Mouse (Mus musculus) adrenal gland, adult (tissue): Measurements from ENCODE around the gene Fbxl16.

ENCODE experiments used
- DNase-seq, 2 experiments: peaks; one replicate each; pipeline ENCODE4 v3.0.0; 2022 to 2023; ENCODE audit warnings: low spot score in 1 of 2; ENCODE audit not compliant: inconsistent age in 2 of 2

The Fbxl16 gene

GRCm38 (mm10) chr17:25808789-25809605 lies at the start of gene Fbxl16:
TSS of gene Fbxl16 (plus strand) at chr17:25809085.
- DNase-seq, result peak; percentile 93 to 95

GRCm38 (mm10) chr17:25760148-25760547 lies 48.7 kb upstream of the Fbxl16 start:
- DNase-seq, result no peak

- DNase-seq, result no peak
Observed at GRCm38 (mm10) chr17:25761561-25761970, 47.3 kb upstream of the Fbxl16 start.

- no peak for DNase-seq
Observed at GRCm38 (mm10) chr17:25762591-25762990, 46.3 kb upstream of the Fbxl16 start.

GRCm38 (mm10) chr17:25765886-25766285 lies 43.0 kb upstream of the Fbxl16 start:
- no peak for DNase-seq

GRCm38 (mm10) chr17:25769331-25769730 lies 39.6 kb upstream of the Fbxl16 start:
- DNase-seq, result no peak

GRCm38 (mm10) chr17:25773549-25774120 lies 35.2 kb upstream of the Fbxl16 start, which contains the start of gene Narfl:
TSS of gene Narfl (plus strand) at chr17:25773776.
- DNase-seq, result peak; percentile 97 to 99

GRCm38 (mm10) chr17:25775318-25776062 lies 33.4 kb upstream of the Fbxl16 start:
- DNase-seq, result no peak

- peak in 1 of 2 experiments; percentile 29 for DNase-seq
Observed at GRCm38 (mm10) chr17:25777948-25778347, 30.9 kb upstream of the Fbxl16 start.

GRCm38 (mm10) chr17:25781339-25781738 lies 27.5 kb upstream of the Fbxl16 start:
- DNase-seq, result no peak

- peak; percentile 67 to 88 for DNase-seq
Observed at GRCm38 (mm10) chr17:25783086-25783485, 25.8 kb upstream of the Fbxl16 start.

GRCm38 (mm10) chr17:25783861-25784574 lies 24.9 kb upstream of the Fbxl16 start:
- DNase-seq, result peak in 1 of 2 experiments; percentile 53

GRCm38 (mm10) chr17:25785281-25785745 lies 23.6 kb upstream of the Fbxl16 start, which contains the start of gene Haghl:
TSS of gene Haghl (minus strand) at chr17:25785673.
- peak; percentile 97 to 100 for DNase-seq

GRCm38 (mm10) chr17:25786280-25786679 lies 22.6 kb upstream of the Fbxl16 start, which contains the start of gene Ccdc78:
TSS of gene Ccdc78 (plus strand) at chr17:25786580.
- no peak for DNase-seq

GRCm38 (mm10) chr17:25786781-25787504 lies 21.9 kb upstream of the Fbxl16 start:
- peak in 1 of 2 experiments; percentile 25 for DNase-seq

GRCm38 (mm10) chr17:25791320-25791842 lies 17.5 kb upstream of the Fbxl16 start:
- DNase-seq, result peak in 1 of 2 experiments; percentile 16

GRCm38 (mm10) chr17:25791843-25792527 lies 16.9 kb upstream of the Fbxl16 start:
- peak; percentile 87 to 96 for DNase-seq

GRCm38 (mm10) chr17:25792615-25793014 lies 16.3 kb upstream of the Fbxl16 start, which contains the start of gene Fam173a:
TSS of gene Fam173a (minus strand) at chr17:25792901.
- peak in 1 of 2 experiments; percentile 81 for DNase-seq

GRCm38 (mm10) chr17:25794197-25794596 lies 14.7 kb upstream of the Fbxl16 start:
- no peak for DNase-seq
